Mouse (Mus musculus): Measurements from ENCODE around the gene Rpa2. TPM values are rescaled to one million over a fixed set of nuclear protein-coding genes. Genes with fewer than 3 reads are reported as not detected.
A peak's percentile ranks its signal among the peaks of the same experiment; 100 is the strongest.
"Not testable (repeated sequence)": the region's sequence is repeated elsewhere in the genome, so short reads cannot be mapped to it uniquely, and the experiment has no call there.

Rpa2 gene
- 29.6 and 46.6 TPM in 2 replicates for polyA plus RNA-seq (2012; rRNA removed)

- TF ChIP-seq POLR2A (IDR thresholded peaks at IDR 0.05; ENCODE audit: borderline replicate concordance, extremely low read depth, insufficient read depth, insufficient read length, poor library complexity, severe bottlenecking) (no peak), CTCF (IDR thresholded peaks at IDR 0.05; ENCODE audit: borderline replicate concordance, extremely low read depth, insufficient read depth, insufficient read length) (no peak)
Measured at GRCm38 (mm10) chr4:132767914-132768876, at the start of gene Rpa2. TSS of gene Rpa2 (plus strand) at chr4:132768332.

GRCm38 (mm10) chr4:132728233-132728632 lies 39.9 kb upstream of the Rpa2 start:
- TF ChIP-seq POLR2A (IDR thresholded peaks at IDR 0.05; ENCODE audit: borderline replicate concordance, extremely low read depth, insufficient read depth, insufficient read length, poor library complexity, severe bottlenecking) (no peak), CTCF (IDR thresholded peaks at IDR 0.05; ENCODE audit: borderline replicate concordance, extremely low read depth, insufficient read depth, insufficient read length) (no peak)
- no peak for DNase-seq (ENCODE audit: low read depth)

More at GRCm38 (mm10) chr4:132767914-132768876, at the start of gene Rpa2:
- DNase-seq (ENCODE audit: low read depth) = peak; percentile 100

- no peak for DNase-seq (ENCODE audit: low read depth)
- no peak for TF ChIP-seq CTCF (IDR thresholded peaks at IDR 0.05; ENCODE audit: borderline replicate concordance, extremely low read depth, insufficient read depth, insufficient read length)
- no peak for TF ChIP-seq POLR2A (IDR thresholded peaks at IDR 0.05; ENCODE audit: borderline replicate concordance, extremely low read depth, insufficient read depth, insufficient read length, poor library complexity, severe bottlenecking)
Measured at GRCm38 (mm10) chr4:132731616-132732015, 36.5 kb upstream of the Rpa2 start.

- no peak for TF ChIP-seq CTCF (IDR thresholded peaks at IDR 0.05; ENCODE audit: borderline replicate concordance, extremely low read depth, insufficient read depth, insufficient read length)
- TF ChIP-seq POLR2A (IDR thresholded peaks at IDR 0.05; ENCODE audit: borderline replicate concordance, extremely low read depth, insufficient read depth, insufficient read length, poor library complexity, severe bottlenecking) = no peak; the same call in 1 of the 2 replicates
- DNase-seq (ENCODE audit: low read depth) = peak; percentile 88
Measured at GRCm38 (mm10) chr4:132732148-132732684, 35.9 kb upstream of the Rpa2 start, which contains the start of gene Xkr8. TSS of gene Xkr8 (minus strand) at chr4:132732546.

- TF ChIP-seq CTCF (IDR thresholded peaks at IDR 0.05; ENCODE audit: borderline replicate concordance, extremely low read depth, insufficient read depth, insufficient read length) (no peak), POLR2A (IDR thresholded peaks at IDR 0.05; ENCODE audit: borderline replicate concordance, extremely low read depth, insufficient read depth, insufficient read length, poor library complexity, severe bottlenecking) (no peak)
- no peak for DNase-seq (ENCODE audit: low read depth)
Measured at GRCm38 (mm10) chr4:132733071-132733770, 34.9 kb upstream of the Rpa2 start.

- TF ChIP-seq POLR2A (IDR thresholded peaks at IDR 0.05; ENCODE audit: borderline replicate concordance, extremely low read depth, insufficient read depth, insufficient read length, poor library complexity, severe bottlenecking) = no peak
- TF ChIP-seq CTCF (IDR thresholded peaks at IDR 0.05; ENCODE audit: borderline replicate concordance, extremely low read depth, insufficient read depth, insufficient read length) = no peak
- DNase-seq (ENCODE audit: low read depth) = no peak
Measured at GRCm38 (mm10) chr4:132734766-132735165, 33.4 kb upstream of the Rpa2 start.

GRCm38 (mm10) chr4:132735389-132735788 lies 32.7 kb upstream of the Rpa2 start:
- no peak for DNase-seq (ENCODE audit: low read depth)
- TF ChIP-seq POLR2A (IDR thresholded peaks at IDR 0.05; ENCODE audit: borderline replicate concordance, extremely low read depth, insufficient read depth, insufficient read length, poor library complexity, severe bottlenecking) (no peak), CTCF (IDR thresholded peaks at IDR 0.05; ENCODE audit: borderline replicate concordance, extremely low read depth, insufficient read depth, insufficient read length) (no peak)

GRCm38 (mm10) chr4:132735894-132736293 lies 32.2 kb upstream of the Rpa2 start:
- DNase-seq (ENCODE audit: low read depth) = no peak
- no peak for TF ChIP-seq POLR2A (IDR thresholded peaks at IDR 0.05; ENCODE audit: borderline replicate concordance, extremely low read depth, insufficient read depth, insufficient read length, poor library complexity, severe bottlenecking)
- no peak for TF ChIP-seq CTCF (IDR thresholded peaks at IDR 0.05; ENCODE audit: borderline replicate concordance, extremely low read depth, insufficient read depth, insufficient read length)

GRCm38 (mm10) chr4:132737154-132737553 lies 31.0 kb upstream of the Rpa2 start:
- DNase-seq (ENCODE audit: low read depth) = not testable (repeated sequence)

GRCm38 (mm10) chr4:132741491-132741890 lies 26.6 kb upstream of the Rpa2 start:
- DNase-seq (ENCODE audit: low read depth) = no peak
- TF ChIP-seq POLR2A (IDR thresholded peaks at IDR 0.05; ENCODE audit: borderline replicate concordance, extremely low read depth, insufficient read depth, insufficient read length, poor library complexity, severe bottlenecking) (no peak), CTCF (IDR thresholded peaks at IDR 0.05; ENCODE audit: borderline replicate concordance, extremely low read depth, insufficient read depth, insufficient read length) (no peak)
